Mouse (Mus musculus) heart, adult 2 months (tissue): Measurements from ENCODE around the gene Acacb.

Experiments used
- CTCF ChIP-seq: fragments of 200-600 bp; IDR thresholded peaks from 2 replicates; pipeline ENCODE4 v1.8.1; 2022; ENCODE audit warnings: antibody characterized with exemption, mild to moderate bottlenecking, moderate library complexity
- EP300 ChIP-seq: fragments of 200-500 bp; IDR thresholded peaks from 2 replicates; pipeline ENCODE4 v1.6.1; 2011; ENCODE audit warnings: low read depth, low read length, control low read depth; ENCODE audit not compliant: insufficient read depth
- POLR2A ChIP-seq: fragments of 200-500 bp; IDR thresholded peaks from 2 replicates; pipeline ENCODE4 v1.6.1; 2011; ENCODE audit warnings: mild to moderate bottlenecking, low read depth, low read length, control low read depth; ENCODE audit not compliant: insufficient read depth

GRCm38 (mm10) chr5:114273693-114274402 is 127.5 kb downstream of the Acacb start, which contains the start of gene Foxn4:
- no peak for TF ChIP-seq EP300
- TF ChIP-seq CTCF: no peak
- TF ChIP-seq POLR2A: no peak
